Mouse (Mus musculus) testis, adult 2 months (tissue): ENCODE data around the gene Afap1.

Experiments
- CTCF ChIP-seq: fragments of 200-500 bp; IDR thresholded peaks from 2 replicates; pipeline ENCODE4 v1.5.1; 2012; ENCODE audit warnings: low read depth, mild to moderate bottlenecking, inconsistent platforms, low read length, moderate library complexity; ENCODE audit not compliant: control insufficient read depth, insufficient read depth, insufficient replicate concordance
- POLR2A ChIP-seq: fragments of 200-500 bp; IDR thresholded peaks from 2 replicates; pipeline ENCODE4 v1.6.1; 2012; ENCODE audit warnings: low read depth, mild to moderate bottlenecking, inconsistent platforms, low read length, moderate library complexity; ENCODE audit not compliant: control insufficient read depth

DNA sequence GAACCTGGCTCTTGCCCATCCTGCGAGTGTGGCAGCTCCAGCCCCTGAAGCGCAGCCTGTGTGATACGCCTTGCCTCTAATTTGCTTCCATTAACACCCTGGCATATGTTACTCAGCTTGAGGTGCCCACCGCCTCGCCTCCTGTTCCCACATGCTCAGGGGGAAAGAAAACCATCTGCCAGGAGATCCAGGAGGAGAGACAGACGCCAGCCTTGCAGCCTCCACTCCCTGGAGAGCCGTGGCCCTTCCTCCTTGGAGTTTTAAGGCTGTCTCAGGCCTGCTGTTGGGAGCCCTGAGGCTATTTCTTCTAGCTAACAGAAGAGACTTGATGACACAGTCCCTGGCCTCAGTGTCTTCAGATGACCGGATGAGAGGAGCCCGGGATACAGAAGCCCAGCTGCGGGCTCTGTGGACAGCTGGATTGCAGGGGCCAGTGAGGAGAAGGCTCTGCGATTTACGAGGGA lies 32.1 kb downstream of the Afap1 start:
- TF ChIP-seq POLR2A (no peak), CTCF (no peak)
